Mouse (Mus musculus): ENCODE measurements around the gene Nfkbid. TPM values are rescaled to one million over a fixed set of nuclear protein-coding genes. Genes with fewer than 3 reads are reported as not detected.

The Nfkbid gene
- polyA plus RNA-seq, 1 experiment from 2014 or later = 2.7 TPM

DNA sequence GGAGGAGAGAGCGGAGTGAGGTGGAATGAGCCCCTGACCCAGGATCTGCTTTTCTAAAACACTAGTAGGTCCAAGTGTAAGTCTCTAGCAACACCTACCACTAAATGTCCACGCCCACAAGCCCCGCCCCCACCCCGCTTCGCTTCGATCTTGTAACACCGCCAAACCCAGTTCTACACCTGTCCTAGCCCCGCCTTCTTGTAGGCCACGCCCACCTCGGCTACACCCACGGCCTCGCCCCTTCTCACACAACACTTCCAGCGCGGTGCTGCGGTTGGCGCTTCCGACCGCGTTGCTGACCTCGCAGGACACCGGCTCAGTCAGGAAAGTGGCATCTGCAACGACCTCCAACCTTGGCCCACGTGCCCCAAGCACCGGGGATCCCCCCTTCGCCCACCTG is 32.2 kb downstream of the Nfkbid start:
- Histone ChIP-seq H3K27ac (ENCODE audit: low read length) (no peak overlapping the region), H3K9me3 (replicated peaks; ENCODE audit: control insufficient read depth, low read length, poor library complexity, severe bottlenecking) (no peaks in the 10 kb centered on the region), H3K27me3 (ENCODE audit: control insufficient read depth, insufficient read depth, low read depth, low read length) (peaks cover 54% of the 10 kb centered on the region), H3K4me2 (ENCODE audit: low read length) (peak overlapping the region; percentile 23), H3K4me1 (ENCODE audit: control insufficient read depth, insufficient read depth, low read length) (peaks cover 27% of the 10 kb centered on the region), H3K36me3 (ENCODE audit: control insufficient read depth, insufficient read depth, low read length) (no peaks in the 10 kb centered on the region), H3K4me3 (ENCODE audit: low read depth, low read length) (no peak overlapping the region), H3K9ac (ENCODE audit: low read depth, low read length) (no peak overlapping the region; the same call in 1 of the 2 replicates)
- no peak for ATAC-seq
- whole genome bisulfite sequencing = 3% methylated on average over 25 of the region's 25 CpGs

DNA sequence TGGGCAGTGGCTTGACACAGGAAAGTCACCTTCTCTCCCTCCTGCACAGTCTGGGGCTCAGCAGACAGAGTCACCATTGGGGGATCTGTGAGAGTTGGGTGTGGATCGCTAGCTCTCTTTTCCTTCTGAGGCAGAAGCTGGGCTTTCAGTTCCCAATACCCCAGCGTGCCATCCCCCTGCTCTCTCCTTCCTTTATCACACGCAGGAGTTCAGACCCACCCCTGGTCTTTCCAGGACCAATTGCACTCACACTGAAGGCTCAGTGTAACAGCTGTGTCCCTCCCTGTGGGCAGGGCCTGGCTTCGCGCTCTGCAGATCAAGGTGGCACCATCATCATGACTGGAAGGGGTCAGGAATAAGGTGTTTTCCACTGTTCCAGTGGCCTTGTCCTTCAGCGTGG is 32.7 kb downstream of the Nfkbid start:
- Histone ChIP-seq H3K4me3 (ENCODE audit: low read depth, low read length) (no peak overlapping the region), H3K9me3 (replicated peaks; ENCODE audit: control insufficient read depth, low read length, poor library complexity, severe bottlenecking) (no peaks in the 10 kb centered on the region), H3K4me2 (ENCODE audit: low read length) (no peak overlapping the region; the same call in 1 of the 2 replicates), H3K4me1 (ENCODE audit: control insufficient read depth, insufficient read depth, low read length) (peaks cover 27% of the 10 kb centered on the region), H3K9ac (ENCODE audit: low read depth, low read length) (no peak overlapping the region; the same call in 1 of the 2 replicates), H3K27ac (ENCODE audit: low read length) (no peak overlapping the region), H3K36me3 (ENCODE audit: control insufficient read depth, insufficient read depth, low read length) (no peaks in the 10 kb centered on the region), H3K27me3 (ENCODE audit: control insufficient read depth, insufficient read depth, low read depth, low read length) (peaks cover 57% of the 10 kb centered on the region)
- 5% methylated on average over 6 of the region's 6 CpGs for WGBS
- ATAC-seq = no peak

DNA sequence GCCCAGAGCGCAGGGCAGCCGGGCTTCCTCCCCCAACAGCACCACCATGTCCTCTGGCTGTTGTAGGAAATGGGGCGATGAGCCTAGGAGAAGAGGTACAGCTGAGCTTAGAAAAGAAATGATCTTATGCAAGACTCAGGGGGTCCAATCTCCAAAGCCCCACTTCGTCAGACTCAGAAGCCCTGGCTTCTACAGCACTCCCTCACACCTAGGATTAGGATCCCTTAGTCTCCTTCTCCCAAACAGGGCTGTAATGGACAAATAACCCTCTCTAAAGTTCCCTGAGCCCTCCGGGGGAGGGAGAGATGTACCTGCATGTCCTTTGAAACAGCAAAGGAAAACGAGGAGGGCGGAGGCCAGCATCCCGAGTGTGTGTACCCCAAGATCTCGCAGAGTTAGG is 35.0 kb downstream of the Nfkbid start:
- no peak overlapping the region for H3K27ac ChIP-seq (ENCODE audit: low read length)
- H3K4me2 ChIP-seq (ENCODE audit: low read length) = peak overlapping the region; percentile 59
- H3K4me1 ChIP-seq (ENCODE audit: control insufficient read depth, insufficient read depth, low read length) = peaks cover 27% of the 10 kb centered on the region
- WGBS = 1% methylated on average over 9 of the region's 9 CpGs
- H3K9ac ChIP-seq (ENCODE audit: low read depth, low read length) = peak overlapping the region; percentile 30; the same call in 1 of the 2 replicates
- H3K4me3 ChIP-seq (ENCODE audit: low read depth, low read length) = peak overlapping the region; percentile 28; the same call in 1 of the 2 replicates
- H3K27me3 ChIP-seq (ENCODE audit: control insufficient read depth, insufficient read depth, low read depth, low read length) = peaks cover 72% of the 10 kb centered on the region
- no peak for ATAC-seq
- H3K9me3 ChIP-seq (replicated peaks; ENCODE audit: control insufficient read depth, low read length, poor library complexity, severe bottlenecking) = no peaks in the 10 kb centered on the region
- H3K36me3 ChIP-seq (ENCODE audit: control insufficient read depth, insufficient read depth, low read length) = no peaks in the 10 kb centered on the region

DNA sequence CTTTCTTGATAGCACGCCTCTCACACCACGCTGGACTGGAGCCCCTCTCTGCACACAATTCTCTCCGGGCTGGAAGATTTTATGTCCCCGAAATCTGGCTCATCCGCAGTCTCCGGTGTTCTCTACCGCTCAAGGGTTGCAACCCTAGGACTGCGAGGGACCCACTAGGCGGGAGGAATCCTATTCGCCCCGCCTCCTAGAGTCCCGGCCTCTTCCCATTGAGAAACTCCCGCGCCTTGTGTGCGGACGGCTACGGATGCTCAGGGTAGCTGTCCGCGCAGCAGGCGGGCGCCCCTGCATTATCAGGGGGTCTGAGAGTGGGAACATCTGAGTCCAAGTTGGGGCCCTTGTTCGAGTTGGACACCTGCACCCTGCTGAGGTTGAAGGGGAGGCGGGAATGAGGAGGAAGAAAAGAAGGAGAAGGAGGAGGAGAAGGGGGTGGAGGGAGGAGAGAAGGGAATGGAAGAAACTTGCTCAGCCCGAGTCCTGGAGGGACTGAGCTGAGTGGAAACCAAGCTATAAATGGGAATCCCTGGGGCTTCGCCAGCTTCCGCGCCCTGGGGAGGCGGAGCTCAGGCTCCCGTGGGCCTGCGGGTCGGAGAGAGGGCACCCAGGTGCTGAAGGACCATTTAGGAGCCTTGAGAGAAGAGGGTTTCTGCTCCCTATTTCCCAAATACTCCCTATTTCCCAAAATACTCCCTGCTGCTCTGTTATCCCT is 35.5 kb downstream of the Nfkbid start:
- Histone ChIP-seq H3K4me1 (ENCODE audit: control insufficient read depth, insufficient read depth, low read length) (peaks cover 27% of the 10 kb centered on the region), H3K4me3 (ENCODE audit: low read depth, low read length) (peak overlapping the region; percentile 28), H3K9me3 (replicated peaks; ENCODE audit: control insufficient read depth, low read length, poor library complexity, severe bottlenecking) (no peaks in the 10 kb centered on the region), H3K27me3 (ENCODE audit: control insufficient read depth, insufficient read depth, low read depth, low read length) (peaks cover 70% of the 10 kb centered on the region), H3K36me3 (ENCODE audit: control insufficient read depth, insufficient read depth, low read length) (no peaks in the 10 kb centered on the region), H3K27ac (ENCODE audit: low read length) (no peak overlapping the region), H3K4me2 (ENCODE audit: low read length) (peak overlapping the region; percentile 59), H3K9ac (ENCODE audit: low read depth, low read length) (peak overlapping the region; percentile 31; the same call in 1 of the 2 replicates)
- under 1% methylated on average over 31 of the region's 31 CpGs for WGBS
- ATAC-seq = 0 out of 2 replicates have a peak, but pooled peaks have one; percentile 18

DNA sequence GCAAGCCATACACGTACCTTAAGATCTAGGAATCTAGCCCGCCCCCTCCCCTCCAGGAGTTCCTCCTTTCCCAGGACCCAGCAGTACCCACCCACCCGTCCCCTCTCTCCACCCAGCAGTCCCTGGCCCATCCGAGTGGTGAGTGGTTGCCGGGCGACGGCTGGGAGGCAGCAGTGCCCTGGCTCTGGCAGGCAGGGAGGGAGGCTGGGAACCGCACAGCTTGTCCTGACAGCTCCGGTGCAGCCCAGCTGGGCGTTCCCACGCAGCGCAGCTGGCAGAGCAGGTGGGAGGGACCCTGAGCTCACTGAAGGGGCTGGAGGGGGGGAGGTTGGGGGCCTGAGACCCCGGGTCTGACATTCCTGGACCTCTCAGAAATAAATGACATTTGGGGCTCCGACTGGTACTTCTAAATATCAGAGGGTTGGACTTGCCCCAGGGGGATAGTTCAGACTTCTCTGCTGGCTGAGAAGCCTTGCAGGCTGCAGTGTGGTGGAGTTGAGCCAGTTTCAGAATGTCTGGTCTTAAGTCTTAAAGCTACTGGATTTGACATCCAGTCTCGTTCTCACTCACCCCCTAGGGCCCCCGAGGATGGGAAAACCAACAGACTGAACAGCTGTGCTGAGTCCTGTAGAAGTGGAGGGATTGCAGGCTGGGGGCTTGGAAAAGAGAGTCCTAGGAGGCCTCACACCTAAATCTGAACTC is 36.2 kb downstream of the Nfkbid start, which contains the start of the genes Kirrel2 and Nphs1:
Gene Kirrel2 (minus strand): TSS at position 62 of the 702 bp plus-strand sequence.
Gene Nphs1 (plus strand): TSS at position 687 of the 702 bp plus-strand sequence.
- WGBS = 2% methylated on average over 16 of the region's 16 CpGs
- H3K27me3 ChIP-seq (ENCODE audit: control insufficient read depth, insufficient read depth, low read depth, low read length) = peaks cover 71% of the 10 kb centered on the region
- no peaks in the 10 kb centered on the region for H3K36me3 ChIP-seq (ENCODE audit: control insufficient read depth, insufficient read depth, low read length)
- H3K4me2 ChIP-seq (ENCODE audit: low read length) = peak within 1 kb of the TSS; percentile 59
- ATAC-seq = peak; percentile 80
- H3K9me3 ChIP-seq (replicated peaks; ENCODE audit: control insufficient read depth, low read length, poor library complexity, severe bottlenecking) = no peaks in the 10 kb centered on the region
- H3K27ac ChIP-seq (ENCODE audit: low read length) = no peak within 1 kb of the TSS
- H3K9ac ChIP-seq (ENCODE audit: low read depth, low read length) = peak within 1 kb of the TSS; percentile 31; the same call in 1 of the 2 replicates
- peak within 1 kb of the TSS; percentile 28 for H3K4me3 ChIP-seq (ENCODE audit: low read depth, low read length)
- peaks cover 27% of the 10 kb centered on the region for H3K4me1 ChIP-seq (ENCODE audit: control insufficient read depth, insufficient read depth, low read length)

DNA sequence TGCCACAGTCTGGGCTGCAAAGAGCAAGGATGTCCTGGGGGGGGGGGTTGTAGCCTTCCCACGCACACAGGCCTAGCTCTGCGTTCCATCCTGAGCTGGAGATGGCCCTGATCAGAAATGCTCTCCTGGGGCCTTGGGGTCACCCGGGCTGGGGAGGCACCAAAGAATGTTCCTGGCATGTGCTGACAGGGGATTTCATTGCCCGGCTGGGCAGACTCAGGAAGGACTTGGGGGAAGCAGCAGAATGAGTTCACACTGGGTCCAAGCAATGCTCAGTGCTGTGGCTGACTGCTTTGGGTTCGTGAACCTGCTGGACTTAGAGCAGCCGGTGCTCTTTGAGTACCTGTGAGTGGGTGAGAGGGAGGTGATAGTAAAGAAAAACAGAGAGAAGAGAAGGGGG is 38.0 kb downstream of the Nfkbid start:
- Histone ChIP-seq H3K4me3 (ENCODE audit: low read depth, low read length) (no peak overlapping the region), H3K9me3 (replicated peaks; ENCODE audit: control insufficient read depth, low read length, poor library complexity, severe bottlenecking) (no peaks in the 10 kb centered on the region), H3K4me1 (ENCODE audit: control insufficient read depth, insufficient read depth, low read length) (peaks cover 19% of the 10 kb centered on the region), H3K27me3 (ENCODE audit: control insufficient read depth, insufficient read depth, low read depth, low read length) (peaks cover 71% of the 10 kb centered on the region), H3K27ac (ENCODE audit: low read length) (no peak overlapping the region), H3K4me2 (ENCODE audit: low read length) (no peak overlapping the region), H3K9ac (ENCODE audit: low read depth, low read length) (no peak overlapping the region), H3K36me3 (ENCODE audit: control insufficient read depth, insufficient read depth, low read length) (no peaks in the 10 kb centered on the region)
- no peak for ATAC-seq
- 36% methylated on average over 6 of the region's 6 CpGs for WGBS

DNA sequence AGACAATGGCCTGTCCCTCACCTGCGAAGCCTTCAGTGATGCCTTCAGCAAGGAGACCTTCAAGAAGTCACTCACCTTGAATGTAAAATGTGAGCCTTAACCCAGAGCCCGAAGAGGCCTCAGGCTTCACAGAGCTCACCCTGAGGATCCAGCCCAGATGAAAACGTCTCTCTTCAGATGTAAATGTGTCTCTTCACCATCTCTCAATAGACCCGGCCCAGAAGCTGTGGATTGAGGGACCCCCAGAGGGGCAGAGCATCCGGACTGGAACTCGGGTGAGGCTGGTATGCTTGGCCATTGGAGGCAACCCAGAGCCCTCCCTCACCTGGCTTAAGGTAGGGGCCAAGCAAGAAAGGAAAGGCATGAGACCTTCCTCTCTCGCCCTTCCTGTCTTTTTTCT is 42.0 kb downstream of the Nfkbid start:
- Histone ChIP-seq H3K36me3 (ENCODE audit: control insufficient read depth, insufficient read depth, low read length) (no peaks in the 10 kb centered on the region), H3K27ac (ENCODE audit: low read length) (no peak overlapping the region), H3K27me3 (ENCODE audit: control insufficient read depth, insufficient read depth, low read depth, low read length) (peaks cover 77% of the 10 kb centered on the region), H3K9me3 (replicated peaks; ENCODE audit: control insufficient read depth, low read length, poor library complexity, severe bottlenecking) (no peaks in the 10 kb centered on the region), H3K4me1 (ENCODE audit: control insufficient read depth, insufficient read depth, low read length) (no peaks in the 10 kb centered on the region), H3K4me3 (ENCODE audit: low read depth, low read length) (no peak overlapping the region), H3K4me2 (ENCODE audit: low read length) (no peak overlapping the region), H3K9ac (ENCODE audit: low read depth, low read length) (no peak overlapping the region)
- 29% methylated on average over 7 of the region's 7 CpGs for WGBS
- no peak for ATAC-seq

DNA sequence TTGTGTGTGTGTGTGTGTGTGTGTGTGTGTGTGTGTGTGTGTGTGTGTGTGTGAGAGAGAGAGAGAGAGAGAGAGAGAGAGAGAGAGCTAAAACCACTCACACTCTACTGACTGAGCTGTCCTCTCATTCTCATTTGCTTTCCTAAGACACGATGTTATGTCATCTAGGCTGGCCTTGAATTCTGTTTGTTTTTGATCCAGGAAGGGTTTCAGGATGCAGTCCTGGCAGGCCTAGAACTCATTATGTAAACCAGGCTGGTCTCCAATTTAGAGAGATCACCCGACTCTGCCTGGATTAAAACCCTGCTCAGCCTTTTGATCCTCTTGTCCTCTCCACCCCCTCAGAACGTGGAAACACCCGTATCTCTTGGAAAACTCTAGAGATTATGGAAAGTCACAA is 42.5 kb downstream of the Nfkbid start:
- WGBS = 10% methylated on average over 4 of the region's 4 CpGs
- Histone ChIP-seq H3K4me2 (ENCODE audit: low read length) (no peak overlapping the region), H3K27ac (ENCODE audit: low read length) (no peak overlapping the region), H3K4me3 (ENCODE audit: low read depth, low read length) (no peak overlapping the region), H3K27me3 (ENCODE audit: control insufficient read depth, insufficient read depth, low read depth, low read length) (peaks cover 77% of the 10 kb centered on the region), H3K36me3 (ENCODE audit: control insufficient read depth, insufficient read depth, low read length) (no peaks in the 10 kb centered on the region), H3K9ac (ENCODE audit: low read depth, low read length) (no peak overlapping the region), H3K4me1 (ENCODE audit: control insufficient read depth, insufficient read depth, low read length) (no peaks in the 10 kb centered on the region), H3K9me3 (replicated peaks; ENCODE audit: control insufficient read depth, low read length, poor library complexity, severe bottlenecking) (no peaks in the 10 kb centered on the region)
- no peak for ATAC-seq

DNA sequence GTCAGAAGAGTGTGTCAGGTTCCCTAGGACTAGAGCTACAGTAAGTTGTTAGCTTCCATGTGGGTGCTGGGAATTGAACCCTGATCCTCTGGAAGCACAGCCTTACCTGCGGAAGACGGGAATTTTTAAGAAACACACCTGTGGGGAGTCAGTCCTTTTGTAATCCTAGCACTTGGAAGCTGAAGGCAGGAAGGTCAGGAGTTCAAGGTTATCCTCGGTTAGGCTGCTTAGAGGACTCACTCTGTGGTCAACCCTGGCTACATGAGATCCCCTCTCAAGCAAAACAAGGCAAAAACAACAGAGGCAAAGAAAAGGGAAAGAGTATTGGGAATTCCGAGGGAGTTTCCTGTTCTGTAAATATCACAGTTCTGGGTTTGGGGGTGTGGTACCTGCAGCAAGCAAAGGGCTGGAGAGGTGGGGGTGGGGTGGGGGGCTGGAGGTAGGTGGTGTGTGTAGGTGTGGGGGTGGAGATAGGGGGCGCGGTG is 43.3 kb downstream of the Nfkbid start:
- Histone ChIP-seq H3K4me2 (ENCODE audit: low read length) (no peak overlapping the region), H3K27me3 (ENCODE audit: control insufficient read depth, insufficient read depth, low read depth, low read length) (peaks cover 71% of the 10 kb centered on the region), H3K27ac (ENCODE audit: low read length) (no peak overlapping the region), H3K4me1 (ENCODE audit: control insufficient read depth, insufficient read depth, low read length) (no peaks in the 10 kb centered on the region), H3K9me3 (replicated peaks; ENCODE audit: control insufficient read depth, low read length, poor library complexity, severe bottlenecking) (no peaks in the 10 kb centered on the region), H3K9ac (ENCODE audit: low read depth, low read length) (no peak overlapping the region), H3K36me3 (ENCODE audit: control insufficient read depth, insufficient read depth, low read length) (no peaks in the 10 kb centered on the region), H3K4me3 (ENCODE audit: low read depth, low read length) (no peak overlapping the region)
- 13% methylated on average over 6 of the region's 6 CpGs for WGBS
- ATAC-seq = no peak

Data from midbrain, embryonic 16.5 days (tissue).